Mouse (Mus musculus): ENCODE results near the gene Pdcd4. TPM values are rescaled to one million over a fixed set of nuclear protein-coding genes. Genes with fewer than 3 reads are reported as not detected.
A peak's percentile ranks its signal among the peaks of the same experiment; 100 is the strongest.

Gene Pdcd4
- 100 to 1,000 TPM; 102 to 114 TPM for total RNA-seq (2021)
- long read RNA-seq, experiment 1, transcript Pdcd4-201 (12 exons, 2,381 nt) = minor isoform, 23 of 61 reads
- long read RNA-seq, experiment 1, transcript Pdcd4-203 (13 exons, 1,733 nt) = major isoform, 24 of 61 reads
- long read RNA-seq, experiment 1, partial matches to known transcripts = 1 of 61 reads
- long read RNA-seq, experiment 1, other reads (novel, unspliced or antisense) = 13 of 61 reads
- long read RNA-seq, experiment 2, transcript Pdcd4-203 (13 exons, 1,733 nt) = minor isoform, 16 of 51 reads
- long read RNA-seq, experiment 2, transcript Pdcd4-201 (12 exons, 2,381 nt) = major isoform, 23 of 51 reads
- long read RNA-seq, experiment 2, partial matches to known transcripts = 6 of 51 reads
- long read RNA-seq, experiment 2, other reads (novel, unspliced or antisense) = 6 of 51 reads

DNA sequence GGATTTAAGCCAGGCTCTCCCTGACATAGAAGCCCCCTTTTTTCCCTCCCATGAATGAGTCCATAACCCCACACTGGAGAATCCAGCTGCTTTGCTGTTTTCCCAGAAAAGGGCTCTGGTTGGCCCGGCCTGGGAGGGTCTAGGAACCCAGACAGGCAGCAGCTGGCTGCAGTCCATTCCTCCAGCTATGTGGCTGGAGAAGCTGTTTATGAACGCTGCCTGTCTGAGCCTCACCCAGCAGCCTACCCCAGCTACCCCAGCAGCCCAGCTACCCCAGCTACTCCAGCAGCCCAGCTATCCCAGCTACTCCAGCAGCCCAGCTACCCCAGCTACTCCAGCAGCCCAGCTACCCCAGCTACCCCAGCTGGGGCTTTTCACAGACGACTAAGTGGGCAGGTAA is at the start of gene Pdcd4:
Pdcd4 (plus strand) TSS at position 171 of the 400 bp plus-strand sequence.
- Histone ChIP-seq H3K27ac (no peak within 1 kb of the TSS), H3K4me3 (no peak within 1 kb of the TSS)
- TF ChIP-seq CTCF (IDR thresholded peaks at IDR 0.05) = no peak
- DNase-seq (ENCODE audit: extremely low spot score in 1 of 2, low spot score in 2 of 2) = no peak
- intact Hi-C loops (cut with DNase I) = no loop called here

DNA sequence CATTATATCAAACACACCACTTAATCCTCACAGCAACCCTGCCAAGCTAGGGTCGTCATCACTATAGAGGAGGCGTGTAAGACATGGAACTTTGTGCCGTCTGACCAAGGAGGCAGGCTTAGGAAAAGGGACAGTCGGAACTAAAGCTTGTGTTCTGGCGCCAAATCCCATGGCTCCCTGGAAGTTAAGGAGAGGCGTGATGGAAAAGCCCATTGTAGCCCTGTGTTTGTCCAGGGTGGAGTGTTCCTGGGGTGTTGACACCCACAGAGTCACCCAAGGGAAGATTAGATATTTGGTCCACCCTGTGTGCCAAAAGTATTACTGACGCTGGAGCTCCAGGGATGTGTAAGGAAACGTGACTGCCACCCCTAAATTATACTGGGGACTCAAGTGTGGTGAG is 48.1 kb upstream of the Pdcd4 start:
- DNase-seq (ENCODE audit: extremely low spot score in 1 of 2, low spot score in 2 of 2) = no peak
- Histone ChIP-seq H3K27ac (no peak overlapping the region), H3K4me3 (no peak overlapping the region)
- no peak for TF ChIP-seq CTCF (IDR thresholded peaks at IDR 0.05)
- intact Hi-C loops (cut with DNase I) = no loop called here

DNA sequence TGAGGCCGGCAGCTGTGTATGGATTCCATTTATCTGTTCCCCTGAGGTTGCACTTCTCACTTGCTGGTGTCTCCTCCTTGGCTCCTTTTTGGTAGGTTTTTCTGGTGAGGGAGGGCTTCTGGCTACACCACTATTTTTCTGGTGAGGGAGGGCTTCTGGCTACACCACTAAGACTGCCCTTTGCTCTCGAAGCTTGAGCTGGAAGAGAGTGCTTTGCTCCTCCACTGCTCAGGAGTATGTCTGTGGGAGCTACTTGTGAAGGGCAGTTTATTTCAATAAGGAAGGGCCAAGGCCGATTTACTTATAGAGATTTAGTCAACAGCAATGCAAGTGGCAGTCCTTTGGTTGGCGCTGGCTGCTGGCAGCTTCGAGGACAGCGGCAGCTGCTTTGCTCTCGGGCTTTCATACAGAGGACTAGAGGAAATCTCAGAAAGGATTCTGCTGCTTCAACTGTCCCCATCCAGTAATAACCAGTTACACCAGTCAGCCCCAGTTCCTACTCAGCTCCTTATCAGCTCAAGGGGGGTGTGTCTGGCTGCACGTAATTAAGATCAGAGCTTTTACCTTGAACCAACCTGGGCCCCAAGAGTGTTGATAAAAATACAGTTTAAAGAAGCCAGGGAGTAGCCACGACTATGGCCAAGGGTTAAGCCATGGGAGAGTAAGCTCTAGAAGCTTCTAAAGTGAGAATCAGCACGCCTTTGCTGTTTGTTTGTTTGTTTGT is 43.6 kb upstream of the Pdcd4 start:
- intact Hi-C loops (cut with DNase I) = no loop called here
- no peak for DNase-seq (ENCODE audit: extremely low spot score in 1 of 2, low spot score in 2 of 2)
- Histone ChIP-seq H3K4me3 (no peak overlapping the region), H3K27ac (no peak overlapping the region)
- TF ChIP-seq CTCF (IDR thresholded peaks at IDR 0.05) = no peak

DNA sequence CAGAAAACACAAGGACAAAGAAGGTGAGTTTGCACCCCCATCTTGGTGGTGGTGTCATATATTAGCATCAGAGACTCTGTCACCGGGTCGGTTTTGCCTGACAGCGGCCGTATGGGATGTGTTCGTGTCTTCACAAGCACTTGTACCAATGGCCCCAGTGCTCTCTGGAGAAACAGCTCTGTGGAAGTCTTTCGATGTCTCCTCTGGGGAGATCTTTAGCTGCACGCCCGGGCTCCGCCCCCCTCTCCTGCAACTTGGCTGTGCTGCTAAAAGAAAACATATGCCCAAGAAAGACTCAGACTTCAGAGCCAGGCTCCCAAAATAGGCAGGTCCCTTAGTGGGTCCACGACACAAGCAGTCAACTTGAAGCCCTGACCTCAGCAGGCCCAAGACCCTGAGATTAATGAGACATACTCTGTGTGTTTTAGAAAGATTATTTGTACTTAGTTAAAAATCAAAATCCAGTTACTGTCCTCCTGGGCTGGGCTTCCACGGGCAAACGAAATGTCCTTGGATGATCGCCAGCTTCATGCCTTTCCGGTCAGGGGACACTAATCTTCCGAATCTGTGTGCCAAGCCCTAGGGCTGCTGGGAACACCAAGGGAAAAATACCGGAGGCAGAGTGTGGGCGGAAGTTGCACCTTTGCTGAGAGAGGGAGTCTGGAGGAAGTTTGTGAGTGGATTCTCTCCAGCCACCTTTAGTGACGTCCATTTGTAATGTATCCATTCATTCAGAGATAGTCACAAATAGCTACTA is 41.7 kb upstream of the Pdcd4 start:
- TF ChIP-seq CTCF (IDR thresholded peaks at IDR 0.05) = no peak
- intact Hi-C loops (cut with DNase I) = loop anchor here (5.0 kb wide), 2 partner anchors 43 to 52 kb away; no protein-coding TSS in a partner anchor
- H3K27ac ChIP-seq = peak overlapping the region; percentile 6
- no peak overlapping the region for H3K4me3 ChIP-seq
- DNase-seq (ENCODE audit: extremely low spot score in 1 of 2, low spot score in 2 of 2) = peak in 1 of 2 experiments; percentile 48

DNA sequence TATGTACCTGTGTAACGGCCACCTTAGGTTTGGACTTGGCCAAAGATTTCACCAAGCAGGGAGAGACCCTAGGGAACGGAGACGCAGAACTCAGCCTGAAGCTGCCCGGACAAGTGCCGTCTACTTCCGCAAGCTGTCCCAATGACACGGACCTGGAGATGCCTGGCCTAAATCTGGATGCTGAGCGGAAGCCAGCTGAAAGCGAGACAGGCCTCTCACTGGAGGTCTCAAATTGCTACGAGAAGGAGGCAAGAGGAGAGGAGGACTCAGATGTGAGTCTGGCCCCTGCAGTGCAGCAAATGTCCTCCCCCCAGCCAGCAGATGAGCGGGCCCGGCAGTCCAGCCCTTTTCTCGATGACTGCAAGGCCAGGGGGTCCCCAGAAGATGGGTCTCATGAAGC is 40.7 kb upstream of the Pdcd4 start:
- TF ChIP-seq CTCF (IDR thresholded peaks at IDR 0.05) = no peak
- Histone ChIP-seq H3K4me3 (no peak overlapping the region), H3K27ac (peak overlapping the region; percentile 89)
- DNase-seq (ENCODE audit: extremely low spot score in 1 of 2, low spot score in 2 of 2) = no peak
- intact Hi-C loops (cut with DNase I) = loop anchor here (5.0 kb wide), 2 partner anchors 44 to 51 kb away; no protein-coding TSS in a partner anchor

DNA sequence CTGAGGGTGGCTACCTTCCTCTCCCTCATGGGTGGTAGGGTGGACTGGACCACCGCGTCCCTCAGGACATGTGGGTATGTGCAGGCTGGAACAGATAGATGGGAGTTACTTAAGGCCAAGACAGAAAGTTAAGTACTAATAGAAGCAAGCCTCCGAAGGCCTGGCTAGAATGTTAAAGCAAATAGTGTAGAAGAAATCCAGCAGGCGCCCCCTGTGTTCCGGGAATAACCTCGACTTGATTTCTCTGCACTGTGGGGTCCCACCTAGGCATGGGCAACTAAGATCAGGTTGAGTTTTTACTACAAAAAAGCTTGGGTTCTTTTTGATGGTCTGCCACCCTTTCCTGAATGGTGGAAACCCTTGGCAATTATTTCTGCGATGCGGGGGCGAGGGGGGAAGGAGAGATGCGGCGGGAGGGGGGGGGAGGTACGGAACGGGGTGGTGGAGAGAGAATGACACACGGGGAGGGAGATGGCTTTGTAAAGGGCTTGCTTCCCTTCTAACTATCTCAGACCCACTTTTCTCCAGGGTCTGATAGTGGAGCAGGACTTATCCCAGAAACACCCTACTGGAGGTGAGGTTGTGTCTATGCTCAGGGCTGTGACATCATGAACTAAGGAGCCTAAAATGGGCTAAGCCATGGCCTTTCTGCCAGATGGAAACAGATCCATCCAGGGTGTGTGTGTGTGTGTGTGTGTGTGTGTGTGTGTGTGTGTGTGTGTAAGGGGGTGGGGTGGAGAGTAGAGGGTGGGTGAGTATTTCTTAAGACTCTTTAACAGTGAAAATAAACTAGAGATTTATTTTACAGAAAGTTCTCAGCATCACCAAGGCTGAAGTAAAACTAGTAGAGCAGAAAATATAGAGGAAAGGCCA is 40.0 kb upstream of the Pdcd4 start:
- Histone ChIP-seq H3K4me3 (no peak overlapping the region), H3K27ac (peak overlapping the region; percentile 89)
- DNase-seq (ENCODE audit: extremely low spot score in 1 of 2, low spot score in 2 of 2) = no peak
- intact Hi-C loops (cut with DNase I) = loop anchor here (5.0 kb wide), 2 partner anchors 45 to 50 kb away; no protein-coding TSS in a partner anchor
- TF ChIP-seq CTCF (IDR thresholded peaks at IDR 0.05) = no peak

DNA sequence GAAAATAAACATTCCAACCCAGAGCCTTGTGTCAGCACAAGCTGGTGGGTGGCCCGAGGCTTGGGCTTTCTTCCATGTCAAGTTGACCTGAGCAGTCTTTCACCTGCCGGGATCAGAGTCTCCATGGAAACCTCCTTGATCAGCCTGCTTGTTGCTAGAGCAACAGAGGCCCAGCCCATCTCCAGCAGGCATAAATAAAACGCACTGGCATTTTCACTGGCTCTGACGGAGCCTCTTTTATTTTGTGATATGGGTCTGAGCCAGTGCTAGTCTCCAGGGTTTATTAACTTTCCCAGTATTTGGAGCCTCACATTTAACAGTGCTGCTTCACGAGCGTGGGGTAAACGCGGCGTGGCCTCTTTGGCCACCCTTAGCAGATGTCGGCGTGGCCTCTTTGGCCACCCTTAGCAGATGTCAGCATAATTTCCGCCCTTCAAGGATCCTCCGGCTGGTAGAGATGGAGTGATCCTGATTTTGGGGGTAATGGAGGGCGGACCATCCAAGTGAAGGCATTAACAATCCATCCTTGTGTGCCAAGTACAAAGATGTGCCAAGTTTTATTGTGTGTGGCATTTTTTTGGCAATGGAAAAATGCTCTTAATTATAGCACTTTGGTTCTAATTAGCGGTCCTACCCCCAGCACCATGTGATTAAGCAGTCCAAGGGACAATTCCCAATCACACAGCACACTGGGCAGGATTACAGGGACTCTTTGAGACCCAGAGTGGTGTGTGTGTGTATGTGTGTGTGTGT is 39.2 kb upstream of the Pdcd4 start:
- no peak for TF ChIP-seq CTCF (IDR thresholded peaks at IDR 0.05)
- Histone ChIP-seq H3K27ac (peak overlapping the region; percentile 89), H3K4me3 (0 out of 2 replicates have a peak overlapping the region, but pooled peaks have one; percentile 3)
- peak; percentile 65 to 71 for DNase-seq (ENCODE audit: extremely low spot score in 1 of 2, low spot score in 2 of 2)
- intact Hi-C loops (cut with DNase I) = loop anchor here (5.0 kb wide), 2 partner anchors 46 to 49 kb away; no protein-coding TSS in a partner anchor

DNA sequence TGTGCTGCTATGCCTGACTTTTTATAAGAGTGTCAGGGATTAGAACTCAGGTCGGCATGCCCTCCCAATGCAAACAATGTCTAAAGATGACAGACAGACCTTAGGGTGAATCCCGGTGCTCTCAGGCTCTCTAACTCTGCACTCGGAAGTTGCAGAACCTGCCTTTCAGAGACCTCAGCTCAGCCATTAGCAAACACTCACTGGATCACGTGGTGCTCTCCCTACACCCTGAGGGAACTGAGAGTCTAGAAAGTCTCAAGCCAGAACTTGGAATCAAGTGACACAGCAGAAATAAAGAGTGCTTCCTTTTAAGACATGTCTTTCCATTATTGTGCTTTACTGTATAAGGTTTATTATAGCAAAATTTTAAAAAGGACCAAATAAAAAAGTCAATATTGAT is 37.1 kb upstream of the Pdcd4 start:
- TF ChIP-seq CTCF (IDR thresholded peaks at IDR 0.05) = no peak
- DNase-seq (ENCODE audit: extremely low spot score in 1 of 2, low spot score in 2 of 2) = no peak
- intact Hi-C loops (cut with DNase I) = loop anchor here (5.0 kb wide), 2 partner anchors 47 to 48 kb away; no protein-coding TSS in a partner anchor
- Histone ChIP-seq H3K4me3 (no peak overlapping the region), H3K27ac (no peak overlapping the region)

DNA sequence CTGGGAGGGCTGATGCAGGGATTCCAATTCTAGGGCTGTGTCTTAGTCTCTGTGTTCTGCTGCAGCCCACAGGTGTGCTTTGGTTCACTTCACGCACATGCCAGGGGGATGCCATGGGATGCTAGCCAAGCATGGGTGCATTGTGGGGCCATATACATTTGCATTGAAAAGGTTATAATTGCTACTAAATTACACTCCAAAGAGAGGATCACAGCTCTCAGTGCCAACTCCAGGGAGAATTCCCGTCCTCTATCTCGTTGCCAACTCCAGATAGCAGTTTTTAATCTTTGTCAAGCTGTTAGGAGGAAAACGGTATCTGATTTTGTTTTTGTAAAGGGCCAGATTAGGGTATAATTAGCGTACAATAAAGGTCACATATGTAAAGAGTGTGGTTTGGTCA is 36.2 kb upstream of the Pdcd4 start:
- no peak for DNase-seq (ENCODE audit: extremely low spot score in 1 of 2, low spot score in 2 of 2)
- Histone ChIP-seq H3K27ac (no peak overlapping the region), H3K4me3 (no peak overlapping the region)
- no peak for TF ChIP-seq CTCF (IDR thresholded peaks at IDR 0.05)
- intact Hi-C loops (cut with DNase I) = no loop called here

DNA sequence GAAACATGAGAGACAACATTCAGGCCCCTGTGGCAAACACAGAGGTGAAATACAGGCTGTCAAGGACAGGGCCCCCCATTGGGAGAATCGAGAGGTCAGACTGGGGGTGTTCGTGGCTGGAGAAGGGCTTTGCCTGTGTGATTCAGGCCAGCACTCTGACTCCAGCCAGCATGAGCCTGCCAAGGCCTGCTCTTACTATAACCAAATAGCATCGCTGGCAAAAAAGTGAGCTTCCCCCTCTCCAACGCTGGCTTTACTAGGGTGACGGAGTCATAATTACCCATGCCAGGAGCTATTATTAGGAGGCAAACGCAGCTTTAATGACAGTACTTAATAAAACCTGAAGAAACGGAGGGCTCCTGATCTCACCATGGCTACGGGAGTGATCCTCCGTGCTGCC is 35.2 kb upstream of the Pdcd4 start:
- Histone ChIP-seq H3K27ac (no peak overlapping the region), H3K4me3 (no peak overlapping the region)
- TF ChIP-seq CTCF (IDR thresholded peaks at IDR 0.05) = no peak
- no peak for DNase-seq (ENCODE audit: extremely low spot score in 1 of 2, low spot score in 2 of 2)
- intact Hi-C loops (cut with DNase I) = no loop called here

Measured in left cerebral cortex, adult 2 months (tissue).